Mouse (Mus musculus) heart, adult 10 weeks (tissue): ENCODE results near the gene Hist1h3d. TPM values are rescaled to one million over a fixed set of nuclear protein-coding genes. Genes with fewer than 3 reads are reported as not detected.

Experiments used
- polyA plus RNA-seq: library from polyadenylated mRNA; stranded (reverse); fragments of 350-450 nt; fragmentation: Illumina TruSeq; extraction: RNeasy Lipid Tissue Mini Kit (QIAGEN cat#74804); gene quantifications from one replicate; pipeline ENCODE4 v1.2.3, GENCODE M21; 2014; ENCODE audit warnings: low read depth, low replicate concordance

Hist1h3d gene
- polyA plus RNA-seq, 1 experiment from 2014 or later = 0.76 TPM

Other genes starting within 250 kb of the Hist1h3d start
- gene Zfp322a, start 206.6 kb upstream of the Hist1h3d start, polyA plus RNA-seq = 16.7 TPM
- 4.1 TPM for gene Abt1, start 151.9 kb upstream of the Hist1h3d start, polyA plus RNA-seq
- gene Btn1a1, start 109.9 kb upstream of the Hist1h3d start, polyA plus RNA-seq = not detected
- gene Btn2a2, start 86.9 kb upstream of the Hist1h3d start, polyA plus RNA-seq = not detected
- gene Hist1h4h, start 44.7 kb upstream of the Hist1h3d start, polyA plus RNA-seq = 46.3 TPM
- 2.5 TPM for gene Hist1h2af, start 41.9 kb upstream of the Hist1h3d start, polyA plus RNA-seq
- gene Hist1h3g, start 40.3 kb upstream of the Hist1h3d start, polyA plus RNA-seq = not detected
- 0.89 TPM for gene Hist1h2bh, start 32.4 kb upstream of the Hist1h3d start, polyA plus RNA-seq
- gene Hist1h3f, start 31.7 kb upstream of the Hist1h3d start, polyA plus RNA-seq = 0.68 TPM
- gene Hist1h4f, start 24.1 kb upstream of the Hist1h3d start, polyA plus RNA-seq = not detected
- gene Hist1h1d, start 22.5 kb upstream of the Hist1h3d start, polyA plus RNA-seq = 0.21 TPM
- gene Hist1h3e, start 13.4 kb upstream of the Hist1h3d start, polyA plus RNA-seq = not detected
- not detected for gene Hist1h2ae, start 4.5 kb upstream of the Hist1h3d start, polyA plus RNA-seq
- not detected for gene Hist1h2bg, start 4.4 kb upstream of the Hist1h3d start, polyA plus RNA-seq
- not detected for gene Hist1h2bf, start 1.6 kb upstream of the Hist1h3d start, polyA plus RNA-seq
- gene Hist1h2ad, start 1.4 kb upstream of the Hist1h3d start, polyA plus RNA-seq = not detected
- not detected for gene Hist1h4d, start 5.8 kb downstream of the Hist1h3d start, polyA plus RNA-seq
- gene Hist1h2be, start 45.4 kb downstream of the Hist1h3d start, polyA plus RNA-seq = 8.1 TPM
- gene Hist1h1e, start 46.8 kb downstream of the Hist1h3d start, polyA plus RNA-seq = 3.8 TPM
- gene Hist1h2ac, start 108.2 kb downstream of the Hist1h3d start, polyA plus RNA-seq = 1.0 TPM
- gene Hist1h2bc, start 108.4 kb downstream of the Hist1h3d start, polyA plus RNA-seq = 121 TPM
- not detected for gene Hist1h1t, start 120.1 kb downstream of the Hist1h3d start, polyA plus RNA-seq
- gene Hist1h4c, start 122.7 kb downstream of the Hist1h3d start, polyA plus RNA-seq = not detected
- 35.3 TPM for gene Hfe, start 135.1 kb downstream of the Hist1h3d start, polyA plus RNA-seq
- gene Hist1h1c, start 163.0 kb downstream of the Hist1h3d start, polyA plus RNA-seq = 171 TPM
- gene Hist1h3c, start 169.8 kb downstream of the Hist1h3d start, polyA plus RNA-seq = not detected
- gene Hist1h2bb, start 171.0 kb downstream of the Hist1h3d start, polyA plus RNA-seq = not detected
- not detected for gene Hist1h2ab, start 175.4 kb downstream of the Hist1h3d start, polyA plus RNA-seq
- not detected for gene Hist1h3b, start 176.5 kb downstream of the Hist1h3d start, polyA plus RNA-seq
- gene Hist1h4b, start 181.2 kb downstream of the Hist1h3d start, polyA plus RNA-seq = not detected
- gene Hist1h4a, start 185.5 kb downstream of the Hist1h3d start, polyA plus RNA-seq = not detected
- gene Hist1h3a, start 186.6 kb downstream of the Hist1h3d start, polyA plus RNA-seq = not detected
- gene Hist1h1a, start 187.9 kb downstream of the Hist1h3d start, polyA plus RNA-seq = not detected
- gene Trim38, start 194.2 kb downstream of the Hist1h3d start, polyA plus RNA-seq = 0.31 TPM
- gene Slc17a2, start 231.2 kb downstream of the Hist1h3d start, polyA plus RNA-seq = not detected